Mouse (Mus musculus): ENCODE results near the gene Sgms2. TPM values are rescaled to one million over a fixed set of nuclear protein-coding genes. Genes with fewer than 3 reads are reported as not detected.

Sgms2 gene
- total and polyA plus RNA-seq, 3 experiments, result not detected

DNA sequence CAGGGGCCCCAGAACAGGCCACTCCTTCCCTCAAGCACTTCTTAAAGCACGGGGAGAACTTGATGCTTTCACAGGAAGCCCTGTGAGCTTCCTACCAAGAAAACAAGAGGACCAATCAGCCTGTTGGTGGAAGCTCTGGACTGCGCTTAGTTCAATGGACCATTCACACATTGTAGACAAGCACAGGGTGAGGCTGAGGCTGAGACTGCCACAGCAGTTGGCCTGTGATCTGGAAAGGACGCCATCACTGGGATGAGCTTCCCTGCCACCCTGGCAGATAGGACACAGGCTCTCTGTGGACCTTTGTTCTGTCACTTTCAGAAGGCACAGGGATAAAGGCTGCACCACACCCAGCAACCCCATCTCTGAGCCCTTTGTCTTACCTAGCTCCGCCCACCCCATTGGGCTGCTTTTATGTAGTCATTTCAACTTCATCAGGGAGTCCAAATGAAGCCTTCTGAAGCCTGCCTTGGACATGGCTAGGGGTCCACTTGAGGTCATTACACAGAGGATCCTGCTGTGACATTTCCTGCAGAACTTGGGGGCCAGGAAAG lies 175.2 kb downstream of the Sgms2 start:
- in situ Hi-C loops (cut with MboI; ENCODE audit: low pct_ligation_motif_present, low pct_unique_long_range_greater_than_20kb, low sequenced_read_pairs), result no loop called here
- TF ChIP-seq IRF4 (IDR thresholded peaks at IDR 0.05; ENCODE audit: low read depth, low read length) (no peak), PAX5 (IDR thresholded peaks at IDR 0.05; ENCODE audit: low read length) (no peak), NRF1 (IDR thresholded peaks at IDR 0.05; ENCODE audit: low read depth, low read length) (no peak), RCOR1 (conservative IDR thresholded peaks at IDR 0.05; ENCODE audit: low read depth, low read length) (no peak), POLR2A (IDR thresholded peaks at IDR 0.05; ENCODE audit: low read depth, low read length) (no peak), USF2 (conservative IDR thresholded peaks at IDR 0.05; ENCODE audit: low read depth, low read length) (no peak), BHLHE40 (IDR thresholded peaks at IDR 0.05; ENCODE audit: low read depth, low read length) (no peak), POLR2AphosphoS2 (IDR thresholded peaks at IDR 0.05; ENCODE audit: low read depth, low read length) (no peak), ZC3H11A (IDR thresholded peaks at IDR 0.05; ENCODE audit: low read depth, low read length) (no peak), TBP (conservative IDR thresholded peaks at IDR 0.05; ENCODE audit: low read depth, low read length) (no peak), ZNF384 (IDR thresholded peaks at IDR 0.05; ENCODE audit: low read depth, low read length) (no peak), JUND (conservative IDR thresholded peaks at IDR 0.05; ENCODE audit: low read depth, low read length) (no peak)
- H3K4me2 ChIP-seq (ENCODE audit: insufficient read depth, low read depth, poor library complexity, severe bottlenecking), result no peak overlapping the region
- dilution Hi-C loops (cut with MboI; ENCODE audit: extremely low pct_ligation_motif_present, extremely low pct_unique_long_range_greater_than_20kb, low sequenced_read_pairs), result no loop called here
- no peak for DNase-seq (ENCODE audit: extremely low read depth)
- H3K4me1 ChIP-seq (ENCODE audit: control insufficient read depth in 1 of 2, insufficient read depth in 2 of 2), result peaks cover 0 to 7% of the 10 kb centered on the region in 2 experiments; a peak in 2 of 4 replicates
- no peaks in the 10 kb centered on the region for H3K36me3 ChIP-seq (replicated peaks in 1 of 2; ENCODE audit: control insufficient read depth in 1 of 2, insufficient read depth in 1 of 2, low read length in 1 of 2)
- H3K4me3 ChIP-seq (replicated peaks in 1 of 3; ENCODE audit: low read depth in 2 of 3, low read length in 2 of 3, poor library complexity in 1 of 3), result no peak overlapping the region
- H3K27me3 ChIP-seq (replicated peaks), result no peaks in the 10 kb centered on the region
- no peaks in the 10 kb centered on the region for H3K79me2 ChIP-seq (replicated peaks; ENCODE audit: control insufficient read depth, extremely low read depth, insufficient read depth, poor library complexity, severe bottlenecking)
- H3K9ac ChIP-seq (ENCODE audit: insufficient read depth, low read depth), result no peak overlapping the region
- no peak overlapping the region for H3K27ac ChIP-seq (ENCODE audit: insufficient read depth, low read depth)
- H3K9me3 ChIP-seq (replicated peaks; ENCODE audit: low read length), result no peaks in the 10 kb centered on the region

DNA sequence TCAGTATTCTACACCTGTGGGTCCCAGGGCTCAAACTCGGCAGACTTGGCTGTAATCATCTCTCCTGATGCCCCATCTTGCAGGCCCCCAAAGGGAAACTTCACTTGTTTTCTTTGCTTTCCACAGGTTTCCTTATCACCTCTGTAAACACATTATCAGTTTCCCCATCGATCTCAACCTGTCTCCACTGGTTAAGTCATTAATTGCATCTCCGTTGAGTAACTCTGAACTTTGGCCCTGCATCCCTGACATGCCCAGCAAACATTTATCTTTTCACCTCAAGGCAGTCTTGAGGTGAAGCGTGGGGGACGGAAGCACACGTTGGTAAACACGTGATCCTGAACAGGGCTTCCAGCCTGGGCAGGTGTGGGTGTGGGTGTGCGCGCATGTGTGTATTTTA lies 178.9 kb downstream of the Sgms2 start:
- Histone ChIP-seq H3K9ac (ENCODE audit: insufficient read depth, low read depth) (no peak overlapping the region), H3K36me3 (replicated peaks in 1 of 2; ENCODE audit: control insufficient read depth in 1 of 2, insufficient read depth in 1 of 2, low read length in 1 of 2) (no peaks in the 10 kb centered on the region), H3K4me1 (ENCODE audit: control insufficient read depth in 1 of 2, insufficient read depth in 2 of 2) (no peaks in the 10 kb centered on the region), H3K4me3 (replicated peaks in 1 of 3; ENCODE audit: low read depth in 2 of 3, low read length in 2 of 3, poor library complexity in 1 of 3) (no peak overlapping the region), H3K4me2 (ENCODE audit: insufficient read depth, low read depth, poor library complexity, severe bottlenecking) (no peak overlapping the region), H3K79me2 (replicated peaks; ENCODE audit: control insufficient read depth, extremely low read depth, insufficient read depth, poor library complexity, severe bottlenecking) (no peaks in the 10 kb centered on the region), H3K27ac (ENCODE audit: insufficient read depth, low read depth) (no peak overlapping the region), H3K27me3 (replicated peaks) (no peaks in the 10 kb centered on the region), H3K9me3 (replicated peaks; ENCODE audit: low read length) (peaks cover 7% of the 10 kb centered on the region)
- no peak for TF ChIP-seq MAFK (IDR thresholded peaks at IDR 0.05; ENCODE audit: insufficient replicate concordance, low read length)
- no peak for TF ChIP-seq ZNF384 (IDR thresholded peaks at IDR 0.05; ENCODE audit: low read depth, low read length)
- no peak for TF ChIP-seq E2F4 (IDR thresholded peaks at IDR 0.05; ENCODE audit: insufficient replicate concordance, low read depth, low read length)
- TF ChIP-seq USF1 (IDR thresholded peaks at IDR 0.05; ENCODE audit: low read depth, low read length), result no peak
- no peak for TF ChIP-seq CHD2 (IDR thresholded peaks at IDR 0.05; ENCODE audit: low read length)
- no peak for TF ChIP-seq HCFC1 (IDR thresholded peaks at IDR 0.05; ENCODE audit: low read depth, low read length)
- no peak for TF ChIP-seq MYC (IDR thresholded peaks at IDR 0.05; ENCODE audit: low read depth, low read length)
- TF ChIP-seq CHD1 (IDR thresholded peaks at IDR 0.05; ENCODE audit: low read depth, low read length), result no peak
- no peak for TF ChIP-seq NRF1 (IDR thresholded peaks at IDR 0.05; ENCODE audit: low read depth, low read length)
- no peak for TF ChIP-seq MAX (IDR thresholded peaks at IDR 0.05; ENCODE audit: low read length)
- TF ChIP-seq NELFE (IDR thresholded peaks at IDR 0.05; ENCODE audit: low read depth, low read length), result no peak
- no peak for TF ChIP-seq POLR2A (IDR thresholded peaks at IDR 0.05; ENCODE audit: low read depth, low read length)
- no peak for TF ChIP-seq PAX5 (IDR thresholded peaks at IDR 0.05; ENCODE audit: low read length)
- TF ChIP-seq TBP (conservative IDR thresholded peaks at IDR 0.05; ENCODE audit: low read depth, low read length), result no peak
- no peak for TF ChIP-seq CTCF (conservative IDR thresholded peaks at IDR 0.05 in 1 of 2, IDR thresholded peaks at IDR 0.05 in 1 of 2; ENCODE audit: low read depth in 2 of 2, low read length in 2 of 2)
- TF ChIP-seq ZC3H11A (IDR thresholded peaks at IDR 0.05; ENCODE audit: low read depth, low read length), result no peak
- no peak for TF ChIP-seq UBTF (IDR thresholded peaks at IDR 0.05; ENCODE audit: low read depth, low read length)
- no peak for DNase-seq (ENCODE audit: extremely low read depth)
- dilution Hi-C loops (cut with MboI; ENCODE audit: extremely low pct_ligation_motif_present, extremely low pct_unique_long_range_greater_than_20kb, low sequenced_read_pairs) (no loop called here), in situ Hi-C loops (cut with MboI; ENCODE audit: low pct_ligation_motif_present, low pct_unique_long_range_greater_than_20kb, low sequenced_read_pairs) (no loop called here)

Data from CH12.LX (cell line).